Mouse (Mus musculus): ENCODE data around the gene Kcnj12. TPM values are rescaled to one million over a fixed set of nuclear protein-coding genes. Genes with fewer than 3 reads are reported as not detected.

The Kcnj12 gene
- polyA plus RNA-seq, 1 experiment from 2014 or later: 2.5 TPM

- peaks cover 4% of the 10 kb centered on the region; the same call in 1 of the 2 replicates for H3K4me1 ChIP-seq
- H3K27me3 ChIP-seq (replicated peaks; ENCODE audit: low read depth, poor library complexity, severe bottlenecking): peaks cover 4% of the 10 kb centered on the region; the same call in 1 of the 2 replicates
- no peak overlapping the region for H3K27ac ChIP-seq (replicated peaks)
- no peak overlapping the region for H3K4me3 ChIP-seq
- WGBS: 85% methylated on average over 12 of the region's 12 CpGs
- H3K9me3 ChIP-seq: no peaks in the 10 kb centered on the region
- DNase-seq (ENCODE audit: low spot score): no peak
- no peaks in the 10 kb centered on the region for H3K36me3 ChIP-seq (replicated peaks)
Measured at GRCm38 (mm10) chr11:61108911-61109361, 86.6 kb downstream of the Kcnj12 start.

GRCm38 (mm10) chr11:61109707-61110106, 87.3 kb downstream of the Kcnj12 start:
- Histone ChIP-seq H3K27ac (replicated peaks) (no peak overlapping the region), H3K36me3 (replicated peaks) (no peaks in the 10 kb centered on the region), H3K4me3 (no peak overlapping the region), H3K27me3 (replicated peaks; ENCODE audit: low read depth, poor library complexity, severe bottlenecking) (peaks cover 4% of the 10 kb centered on the region; the same call in 1 of the 2 replicates), H3K4me1 (peaks cover 7% of the 10 kb centered on the region; the same call in 1 of the 2 replicates), H3K9me3 (no peaks in the 10 kb centered on the region)
- WGBS: 82% methylated on average over 6 of the region's 6 CpGs
- DNase-seq (ENCODE audit: low spot score): no peak

- 83% methylated on average over 10 of the region's 10 CpGs for WGBS
- no peaks in the 10 kb centered on the region for H3K36me3 ChIP-seq (replicated peaks)
Measured at GRCm38 (mm10) chr11:61110113-61110512, 87.7 kb downstream of the Kcnj12 start.

GRCm38 (mm10) chr11:61110928-61111327, 88.6 kb downstream of the Kcnj12 start:
- Histone ChIP-seq H3K9me3 (no peaks in the 10 kb centered on the region), H3K4me1 (peaks cover 7% of the 10 kb centered on the region; the same call in 1 of the 2 replicates), H3K27me3 (replicated peaks; ENCODE audit: low read depth, poor library complexity, severe bottlenecking) (no peaks in the 10 kb centered on the region; the same call in 1 of the 2 replicates), H3K27ac (replicated peaks) (no peak overlapping the region), H3K36me3 (replicated peaks) (no peaks in the 10 kb centered on the region), H3K4me3 (no peak overlapping the region)
- 74% methylated on average over 1 of the region's 1 CpGs for WGBS
- no peak for DNase-seq (ENCODE audit: low spot score)

More at GRCm38 (mm10) chr11:61110113-61110512, 87.7 kb downstream of the Kcnj12 start:
- Histone ChIP-seq H3K4me1 (peaks cover 7% of the 10 kb centered on the region; the same call in 1 of the 2 replicates), H3K4me3 (no peak overlapping the region), H3K9me3 (no peaks in the 10 kb centered on the region), H3K27ac (replicated peaks) (no peak overlapping the region), H3K27me3 (replicated peaks; ENCODE audit: low read depth, poor library complexity, severe bottlenecking) (peaks cover 3% of the 10 kb centered on the region; the same call in 1 of the 2 replicates)
- DNase-seq (ENCODE audit: low spot score): no peak

GRCm38 (mm10) chr11:61111472-61111871, 89.1 kb downstream of the Kcnj12 start:
- no peak for DNase-seq (ENCODE audit: low spot score)

GRCm38 (mm10) chr11:61112323-61112995, 90.1 kb downstream of the Kcnj12 start:
- Histone ChIP-seq H3K36me3 (replicated peaks) (no peaks in the 10 kb centered on the region), H3K27me3 (replicated peaks; ENCODE audit: low read depth, poor library complexity, severe bottlenecking) (no peaks in the 10 kb centered on the region), H3K4me1 (peaks cover 10% of the 10 kb centered on the region; the same call in 1 of the 2 replicates), H3K4me3 (no peak overlapping the region), H3K27ac (replicated peaks) (no peak overlapping the region), H3K9me3 (no peaks in the 10 kb centered on the region)
- DNase-seq (ENCODE audit: low spot score): no peak
- 86% methylated on average over 8 of the region's 8 CpGs for whole genome bisulfite sequencing

More at GRCm38 (mm10) chr11:61111472-61111871, 89.1 kb downstream of the Kcnj12 start:
- 91% methylated on average over 4 of the region's 4 CpGs for WGBS
- H3K27me3 ChIP-seq (replicated peaks; ENCODE audit: low read depth, poor library complexity, severe bottlenecking): no peaks in the 10 kb centered on the region
- no peak overlapping the region for H3K27ac ChIP-seq (replicated peaks)
- no peak overlapping the region for H3K4me3 ChIP-seq
- H3K9me3 ChIP-seq: no peaks in the 10 kb centered on the region
- no peaks in the 10 kb centered on the region for H3K36me3 ChIP-seq (replicated peaks)
- H3K4me1 ChIP-seq: peaks cover 7% of the 10 kb centered on the region; the same call in 1 of the 2 replicates

GRCm38 (mm10) chr11:61116226-61116625, 93.9 kb downstream of the Kcnj12 start:
- WGBS: 70% methylated on average over 8 of the region's 8 CpGs

GRCm38 (mm10) chr11:61119996-61120583, 97.7 kb downstream of the Kcnj12 start:
- no peaks in the 10 kb centered on the region for H3K27me3 ChIP-seq (replicated peaks; ENCODE audit: low read depth, poor library complexity, severe bottlenecking)
- H3K4me3 ChIP-seq: no peak overlapping the region
- H3K4me1 ChIP-seq: peaks cover 5% of the 10 kb centered on the region; the same call in 1 of the 2 replicates
- DNase-seq (ENCODE audit: low spot score): no peak
- no peak overlapping the region for H3K27ac ChIP-seq (replicated peaks)
- H3K36me3 ChIP-seq (replicated peaks): no peaks in the 10 kb centered on the region
- WGBS: 89% methylated on average over 3 of the region's 3 CpGs
- no peaks in the 10 kb centered on the region for H3K9me3 ChIP-seq

More at GRCm38 (mm10) chr11:61116226-61116625, 93.9 kb downstream of the Kcnj12 start:
- no peak for DNase-seq (ENCODE audit: low spot score)
- Histone ChIP-seq H3K4me3 (no peak overlapping the region), H3K27me3 (replicated peaks; ENCODE audit: low read depth, poor library complexity, severe bottlenecking) (no peaks in the 10 kb centered on the region), H3K27ac (replicated peaks) (no peak overlapping the region), H3K4me1 (peaks cover 9% of the 10 kb centered on the region; the same call in 1 of the 2 replicates), H3K9me3 (no peaks in the 10 kb centered on the region), H3K36me3 (replicated peaks) (no peaks in the 10 kb centered on the region)

Other genes starting within 250 kb of the Kcnj12 start
- gene Top3a, start 245.2 kb upstream of the Kcnj12 start, polyA plus RNA-seq (2016; fragmentation: Nextera tagmentation; extraction: Ambion mirVana): 27.3 and 28.1 TPM in 2 replicates
- gene Smcr8, start 245.0 kb upstream of the Kcnj12 start, polyA plus RNA-seq (2016; fragmentation: Nextera tagmentation; extraction: Ambion mirVana): 8.8 and 9.0 TPM in 2 replicates
- 98.3 and 109 TPM in 2 replicates for gene Shmt1, start 210.8 kb upstream of the Kcnj12 start, polyA plus RNA-seq (2016; fragmentation: Nextera tagmentation; extraction: Ambion mirVana)
- gene Dhrs7b, start 191.9 kb upstream of the Kcnj12 start, polyA plus RNA-seq (2016; fragmentation: Nextera tagmentation; extraction: Ambion mirVana): 30.0 and 30.5 TPM in 2 replicates
- 69.5 and 71.6 TPM in 2 replicates for gene Tmem11, start 143.3 kb upstream of the Kcnj12 start, polyA plus RNA-seq (2016; fragmentation: Nextera tagmentation; extraction: Ambion mirVana)
- 17.6 and 19.9 TPM in 2 replicates for gene Natd1, start 107.8 kb upstream of the Kcnj12 start, polyA plus RNA-seq (2016; fragmentation: Nextera tagmentation; extraction: Ambion mirVana)
- gene Map2k3, start 90.5 kb upstream of the Kcnj12 start, polyA plus RNA-seq (2016; fragmentation: Nextera tagmentation; extraction: Ambion mirVana): 79.7 and 87.1 TPM in 2 replicates
- 0.86 and 1.2 TPM in 2 replicates for gene Tnfrsf13b, start 104.2 kb downstream of the Kcnj12 start, polyA plus RNA-seq (2016; fragmentation: Nextera tagmentation; extraction: Ambion mirVana)
- gene Usp22, start 152.5 kb downstream of the Kcnj12 start, polyA plus RNA-seq (2016; fragmentation: Nextera tagmentation; extraction: Ambion mirVana): 185 and 189 TPM in 2 replicates
- not detected in 2 replicates for gene Aldh3a1, start 185.0 kb downstream of the Kcnj12 start, polyA plus RNA-seq (2016; fragmentation: Nextera tagmentation; extraction: Ambion mirVana)
- 16.7 and 17.6 TPM in 2 replicates for gene Aldh3a2, start 244.9 kb downstream of the Kcnj12 start, polyA plus RNA-seq (2016; fragmentation: Nextera tagmentation; extraction: Ambion mirVana)

Data from embryonic facial prominence, embryonic 10.5 days (tissue).